Mouse (Mus musculus) lung, embryonic 16.5 days (tissue): ENCODE data around the gene Hist1h3c. TPM values are rescaled to one million over a fixed set of nuclear protein-coding genes. Genes with fewer than 3 reads are reported as not detected.
"Not testable (repeated sequence)": the region's sequence is repeated elsewhere in the genome, so short reads cannot be mapped to it uniquely, and the experiment has no call there.

Experiments
- ATAC-seq: fragments of 200-750 bp; cut with Nextera tagmentation; 2 replicates; pipeline ENCODE4 v1.8.0; 2017; ENCODE audit warnings: low read depth, mild to moderate bottlenecking, moderate library complexity
- H3K27ac ChIP-seq: fragments of 300-500 bp; sonication (generic); 2 replicates; pipeline ENCODE4 v1.5.1; 2014; ENCODE audit warnings: mild to moderate bottlenecking, control low read depth, low read length
- H3K27me3 ChIP-seq: fragments of 300-500 bp; sonication (generic); 2 replicates; pipeline ENCODE4 v1.6.1; 2014; ENCODE audit warnings: low read depth, low read length, mixed read lengths; ENCODE audit not compliant: control insufficient read depth, insufficient read depth
- H3K36me3 ChIP-seq: fragments of 300-500 bp; sonication (generic); 2 replicates; pipeline ENCODE4 v1.6.1; 2014; ENCODE audit warnings: low read length; ENCODE audit not compliant: control insufficient read depth, insufficient read depth
- H3K4me1 ChIP-seq: fragments of 300-500 bp; sonication (generic); replicated peaks from 2 replicates; pipeline ENCODE4 v1.6.1; 2014; ENCODE audit warnings: low read length, mixed read lengths; ENCODE audit not compliant: control insufficient read depth, insufficient read depth
- H3K4me2 ChIP-seq: fragments of 300-500 bp; sonication (generic); 2 replicates; pipeline ENCODE4 v1.6.1; 2014; ENCODE audit warnings: low read depth, low read length, control low read depth
- H3K4me3 ChIP-seq: fragments of 300-500 bp; sonication (generic); 2 replicates; pipeline ENCODE4 v1.5.1; 2014; ENCODE audit warnings: mild to moderate bottlenecking, low read length, control low read depth
- H3K9ac ChIP-seq: fragments of 300-500 bp; sonication (generic); 2 replicates; pipeline ENCODE4 v1.6.1; 2014; ENCODE audit warnings: low read length, control low read depth
- H3K9me3 ChIP-seq: fragments of 300-500 bp; sonication (generic); 2 replicates; pipeline ENCODE4 v1.6.1; 2016; ENCODE audit warnings: low read length; ENCODE audit not compliant: control insufficient read depth
- WGBS: fragments of 180-500 bp; shearing (Covaris S2); extraction: QIAGEN DNeasy Blood & Tissue Kit; methylation state at CpG from one replicate; pipeline ENCODE4 v1.1.7; 2014; 5-methylcytosine and 5-hydroxymethylcytosine counted together
- polyA plus RNA-seq: library from polyadenylated mRNA; unstranded; fragments of >200 nt; fragmentation: Nextera tagmentation; extraction: Ambion mirVana; gene quantifications from 2 replicates; pipeline ENCODE4 v1.2.1, GENCODE M21; 2015

Hist1h3c gene
- polyA plus RNA-seq, 1 experiment from 2014 or later = 9.7 TPM

- WGBS = 30% methylated on average over 12 of the region's 12 CpGs
- H3K4me1 ChIP-seq = peaks cover 18% of the 10 kb centered on the region
- ATAC-seq = no peak
- H3K9me3 ChIP-seq = no peaks in the 10 kb centered on the region
- peak overlapping the region; percentile 57 for H3K4me3 ChIP-seq
- H3K9ac ChIP-seq = peak overlapping the region; percentile 74
- H3K4me2 ChIP-seq = peak overlapping the region; percentile 77
- peak overlapping the region; percentile 95 for H3K27ac ChIP-seq
- H3K36me3 ChIP-seq = no peaks in the 10 kb centered on the region
- H3K27me3 ChIP-seq = no peaks in the 10 kb centered on the region
Observed at GRCm38 (mm10) chr13:23764324-23765171, 19.1 kb upstream of the Hist1h3c start.

- Histone ChIP-seq H3K4me2 (peak within 1 kb of the TSS; percentile 77), H3K9me3 (no peaks in the 10 kb centered on the region), H3K9ac (peak within 1 kb of the TSS; percentile 74), H3K4me1 (peaks cover 18% of the 10 kb centered on the region), H3K4me3 (peak within 1 kb of the TSS; percentile 57), H3K27me3 (no peaks in the 10 kb centered on the region), H3K36me3 (no peaks in the 10 kb centered on the region), H3K27ac (peak within 1 kb of the TSS; percentile 95)
- 2% methylated on average over 34 of the region's 34 CpGs for WGBS
- ATAC-seq = peak; percentile 71
Observed at GRCm38 (mm10) chr13:23763586-23764323, 18.4 kb upstream of the Hist1h3c start, which contains the start of gene Hist1h1a. TSS of gene Hist1h1a (plus strand) at chr13:23763666.

GRCm38 (mm10) chr13:23763242-23763585 lies 17.8 kb upstream of the Hist1h3c start:
- H3K4me2 ChIP-seq = peak overlapping the region; percentile 77
- no peaks in the 10 kb centered on the region for H3K36me3 ChIP-seq
- peak overlapping the region; percentile 95 for H3K27ac ChIP-seq
- no peaks in the 10 kb centered on the region for H3K27me3 ChIP-seq
- H3K9ac ChIP-seq = peak overlapping the region; percentile 61
- 1% methylated on average over 10 of the region's 10 CpGs for WGBS
- ATAC-seq = no peak
- H3K9me3 ChIP-seq = no peaks in the 10 kb centered on the region
- peak overlapping the region; percentile 53 for H3K4me3 ChIP-seq
- peaks cover 18% of the 10 kb centered on the region for H3K4me1 ChIP-seq

GRCm38 (mm10) chr13:23761871-23762821 lies 16.7 kb upstream of the Hist1h3c start, which contains the start of gene Hist1h3a:
TSS of gene Hist1h3a (minus strand) at chr13:23762386.
- peak within 1 kb of the TSS; percentile 71 for H3K9ac ChIP-seq
- ATAC-seq = peak; percentile 68
- not testable (repeated sequence) for H3K9me3 ChIP-seq, H3K36me3 ChIP-seq, H3K27me3 ChIP-seq
- H3K4me2 ChIP-seq = peak within 1 kb of the TSS; percentile 77
- peak within 1 kb of the TSS; percentile 95 for H3K27ac ChIP-seq
- H3K4me3 ChIP-seq = peak within 1 kb of the TSS; percentile 53
- WGBS = under 1% methylated on average over 27 of the region's 52 CpGs
- peaks cover 18% of the 10 kb centered on the region for H3K4me1 ChIP-seq

GRCm38 (mm10) chr13:23760972-23761864 lies 15.8 kb upstream of the Hist1h3c start, which contains the start of gene Hist1h4a:
TSS of gene Hist1h4a (minus strand) at chr13:23761230.
- ATAC-seq = peak; percentile 76
- Histone ChIP-seq H3K9me3 (no peaks in the 10 kb centered on the region), H3K4me2 (peak within 1 kb of the TSS; percentile 77), H3K4me1 (peaks cover 18% of the 10 kb centered on the region), H3K9ac (peak within 1 kb of the TSS; percentile 71), H3K27me3 (no peaks in the 10 kb centered on the region), H3K27ac (peak within 1 kb of the TSS; percentile 95), H3K36me3 (no peaks in the 10 kb centered on the region), H3K4me3 (peak within 1 kb of the TSS; percentile 53)
- WGBS = under 1% methylated on average over 67 of the region's 72 CpGs

- Histone ChIP-seq H3K9ac (peak overlapping the region; percentile 70), H3K27ac (peak overlapping the region; percentile 95), H3K4me3 (peak overlapping the region; percentile 53), H3K27me3 (no peaks in the 10 kb centered on the region), H3K4me2 (peak overlapping the region; percentile 77), H3K9me3 (no peaks in the 10 kb centered on the region), H3K4me1 (peaks cover 18% of the 10 kb centered on the region), H3K36me3 (no peaks in the 10 kb centered on the region)
- no peak for ATAC-seq
- WGBS = 1% methylated on average over 18 of the region's 27 CpGs
Observed at GRCm38 (mm10) chr13:23760240-23760971, 15.0 kb upstream of the Hist1h3c start.

GRCm38 (mm10) chr13:23759916-23760239 lies 14.5 kb upstream of the Hist1h3c start:
- Histone ChIP-seq H3K4me2 (peak overlapping the region; percentile 77), H3K4me3 (peak overlapping the region; percentile 53)

More at GRCm38 (mm10) chr13:23759916-23760239, 14.5 kb upstream of the Hist1h3c start:
- H3K4me1 ChIP-seq = peaks cover 15% of the 10 kb centered on the region
- H3K9me3 ChIP-seq = no peaks in the 10 kb centered on the region
- no peak for ATAC-seq
- H3K27ac ChIP-seq = peak overlapping the region; percentile 95
- 72% methylated on average over 1 of the region's 1 CpGs for WGBS
- no peaks in the 10 kb centered on the region for H3K36me3 ChIP-seq
- peak overlapping the region; percentile 70 for H3K9ac ChIP-seq
- no peaks in the 10 kb centered on the region for H3K27me3 ChIP-seq
